Mouse (Mus musculus) midbrain, postnatal 0 days (tissue): ENCODE data around the gene Spcs3. TPM values are rescaled to one million over a fixed set of nuclear protein-coding genes. Genes with fewer than 3 reads are reported as not detected.
A peak's percentile ranks its signal among the peaks of the same experiment; 100 is the strongest.

Experiments used
- ATAC-seq: fragments of 200-750 bp; cut with Nextera tagmentation; 2 replicates; pipeline ENCODE4 v1.8.0; 2017; ENCODE audit warnings: moderate number of reproducible peaks, mild to moderate bottlenecking, moderate TSS enrichment, moderate library complexity; ENCODE audit not compliant: low FRiP score
- DNase-seq: peaks from one replicate; pipeline ENCODE4 v3.0.0-alpha.2; 2015; ENCODE audit warnings: low spot score
- H3K27ac ChIP-seq: fragments of 300-500 bp; sonication (generic); 2 replicates; pipeline ENCODE4 v1.5.1; 2014; ENCODE audit warnings: low read depth, mild to moderate bottlenecking, low read length, mixed read lengths
- H3K27me3 ChIP-seq: fragments of 300-500 bp; sonication (generic); 2 replicates; pipeline ENCODE4 v1.6.1; 2014; ENCODE audit warnings: low read length, control low read depth, mixed read lengths; ENCODE audit not compliant: insufficient read depth
- H3K36me3 ChIP-seq: fragments of 300-500 bp; sonication (generic); 2 replicates; pipeline ENCODE4 v1.6.1; 2014; ENCODE audit warnings: low read length, control low read depth, mixed read lengths; ENCODE audit not compliant: insufficient read depth
- H3K4me1 ChIP-seq: fragments of 300-500 bp; sonication (generic); 2 replicates; pipeline ENCODE4 v1.6.1; 2014; ENCODE audit warnings: mild to moderate bottlenecking, control low read depth, antibody characterized with exemption, low read length, mixed read lengths; ENCODE audit not compliant: insufficient read depth
- H3K4me2 ChIP-seq: fragments of 300-500 bp; sonication (generic); 2 replicates; pipeline ENCODE4 v1.6.1; 2014; ENCODE audit warnings: low read depth, mild to moderate bottlenecking, low read length, mixed read lengths; ENCODE audit not compliant: poor library complexity, severe bottlenecking
- H3K4me3 ChIP-seq: fragments of 300-500 bp; sonication (generic); 2 replicates; pipeline ENCODE4 v1.5.1; 2014; ENCODE audit warnings: low read depth, mild to moderate bottlenecking, low read length, moderate library complexity
- H3K9ac ChIP-seq: fragments of 300-500 bp; sonication (generic); replicated peaks from 2 replicates; pipeline ENCODE4 v1.6.1; 2014; ENCODE audit warnings: mild to moderate bottlenecking, low read length, moderate library complexity, mixed read lengths; ENCODE audit not compliant: poor library complexity, severe bottlenecking
- H3K9me3 ChIP-seq: fragments of 300-500 bp; sonication (generic); 2 replicates; pipeline ENCODE4 v1.6.1; 2016; ENCODE audit warnings: low read length, control low read depth
- CTCF ChIP-seq: IDR thresholded peaks from 2 replicates; pipeline ENCODE4 v1.5.1; 2016; ENCODE audit warnings: antibody characterized with exemption, mild to moderate bottlenecking
- WGBS: fragments of 180-500 bp; shearing (Covaris S2); extraction: QIAGEN DNeasy Blood & Tissue Kit; methylation state at CpG from one replicate; pipeline ENCODE4 v1.1.7; 2014; 5-methylcytosine and 5-hydroxymethylcytosine counted together
- polyA plus RNA-seq: library from polyadenylated mRNA; unstranded; fragments of >200 nt; fragmentation: Nextera tagmentation; extraction: Ambion mirVana; gene quantifications from 2 replicates; pipeline ENCODE4 v1.2.1, GENCODE M21; 2015
- total RNA-seq: library from RNA; depleted of rRNA; stranded (reverse); fragments of >200 nt; gene quantifications from 2 replicates; pipeline ENCODE4 v1.2.3, GENCODE M21; 2014

Gene Spcs3
- total and polyA plus RNA-seq, 2 experiments from 2014 or later: 31.8 to 33.9 TPM

DNA sequence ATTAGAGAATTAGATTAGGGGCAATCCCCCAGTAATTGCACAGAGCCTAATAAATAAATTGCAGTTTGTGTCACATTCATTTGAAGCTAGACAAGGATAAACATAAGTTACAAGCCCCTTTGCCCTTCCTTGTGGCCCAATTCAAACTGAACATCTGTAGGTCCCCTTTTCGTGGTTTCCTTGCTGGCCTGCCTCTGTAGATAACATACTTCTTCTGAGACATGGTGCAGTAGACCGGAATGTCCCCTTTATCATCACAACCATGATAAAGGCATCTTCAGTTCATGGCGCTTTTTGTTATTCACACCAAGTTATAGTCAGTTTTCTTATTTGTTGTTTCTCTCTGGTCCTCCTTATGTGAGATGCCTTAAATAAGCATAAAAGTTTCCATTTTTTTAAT, 18.0 kb downstream of the Spcs3 start:
- Histone ChIP-seq H3K9ac (no peak overlapping the region), H3K4me2 (no peak overlapping the region), H3K4me1 (no peaks in the 10 kb centered on the region), H3K27ac (no peak overlapping the region), H3K4me3 (no peak overlapping the region), H3K36me3 (peaks cover 4% of the 10 kb centered on the region; the same call in 1 of the 2 replicates), H3K9me3 (no peaks in the 10 kb centered on the region), H3K27me3 (no peaks in the 10 kb centered on the region)
- no peak for TF ChIP-seq CTCF
- DNase-seq (no peak), ATAC-seq (no peak)
- WGBS: 87% methylated on average over 3 of the region's 3 CpGs

DNA sequence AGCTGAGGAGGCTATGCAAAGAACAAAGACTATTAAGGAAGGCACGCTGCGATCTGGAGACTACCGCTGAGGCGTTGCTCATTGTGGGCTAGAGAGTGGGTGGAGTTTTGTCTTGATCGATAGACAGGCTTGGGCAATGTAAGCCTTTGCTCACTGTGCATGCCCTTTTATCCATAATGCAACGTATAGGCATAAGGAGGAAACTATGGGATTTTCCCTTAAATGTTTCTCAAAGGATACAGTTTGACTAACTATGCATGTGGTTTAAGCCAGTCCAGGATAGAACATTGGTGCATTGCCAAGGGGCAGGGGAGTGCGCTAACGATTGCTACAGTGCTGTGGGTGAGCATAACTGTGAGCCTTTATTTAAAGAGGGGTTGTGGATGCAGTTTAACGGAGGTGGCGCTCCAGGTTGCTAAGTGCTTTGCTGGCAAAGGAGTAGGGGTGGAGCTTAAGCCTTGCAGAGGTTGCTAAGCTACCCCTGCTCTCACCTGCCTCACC, 20.5 kb downstream of the Spcs3 start:
- Histone ChIP-seq H3K4me1 (no peaks in the 10 kb centered on the region), H3K27me3 (no peaks in the 10 kb centered on the region), H3K9me3 (no peaks in the 10 kb centered on the region), H3K36me3 (no peaks in the 10 kb centered on the region), H3K4me3 (peak overlapping the region; percentile 39), H3K4me2 (peak overlapping the region; percentile 61), H3K9ac (peak overlapping the region; percentile 65), H3K27ac (peak overlapping the region; percentile 83)
- WGBS: 1% methylated on average over 10 of the region's 10 CpGs
- DNase-seq: peak; percentile 84
- peak; percentile 92 for ATAC-seq
- peak; percentile 75 for TF ChIP-seq CTCF

DNA sequence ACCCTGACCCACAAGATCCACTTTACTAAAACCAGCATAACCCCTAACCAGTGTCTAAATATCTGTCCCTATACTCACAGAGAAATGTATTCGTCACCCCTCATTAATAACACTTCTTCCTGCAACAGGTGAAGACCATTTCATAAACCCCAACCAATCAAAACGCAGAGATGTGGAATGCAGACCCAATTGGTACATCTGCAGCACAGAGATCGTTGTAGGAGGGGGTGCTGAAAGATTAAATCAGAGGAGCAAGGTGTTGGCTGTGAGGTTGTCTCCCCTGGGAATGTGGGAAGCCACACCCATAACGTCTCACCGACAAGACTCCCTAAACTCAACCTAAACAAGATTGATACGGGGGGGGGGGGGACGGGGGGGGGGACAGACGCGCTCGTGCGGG, 21.0 kb downstream of the Spcs3 start:
- Histone ChIP-seq H3K9me3 (no peaks in the 10 kb centered on the region), H3K4me1 (no peaks in the 10 kb centered on the region), H3K4me2 (peak overlapping the region; percentile 61), H3K36me3 (no peaks in the 10 kb centered on the region), H3K9ac (peak overlapping the region; percentile 65; the same call in 1 of the 2 replicates), H3K4me3 (peak overlapping the region; percentile 39), H3K27ac (peak overlapping the region; percentile 13; the same call in 1 of the 2 replicates), H3K27me3 (no peaks in the 10 kb centered on the region)
- ATAC-seq (peak; percentile 79), DNase-seq (peak; percentile 85)
- no peak for TF ChIP-seq CTCF
- WGBS: 4% methylated on average over 10 of the region's 11 CpGs

DNA sequence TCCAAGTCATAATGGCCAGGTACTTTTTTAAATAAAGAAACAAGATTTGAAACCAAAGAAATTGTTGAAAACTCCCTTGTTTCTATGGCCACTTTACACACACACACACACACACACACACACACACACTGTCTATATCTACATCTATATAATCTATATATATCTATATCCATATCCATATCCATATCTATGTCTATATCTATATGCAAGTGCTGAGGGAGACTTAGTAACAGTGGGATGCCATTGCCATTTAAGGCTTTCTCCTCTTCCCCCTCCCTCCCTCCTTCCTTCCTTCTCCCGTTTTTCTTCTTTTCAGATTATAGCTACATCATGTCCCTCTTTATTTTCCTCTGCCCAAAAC, 21.7 kb downstream of the Spcs3 start:
- Histone ChIP-seq H3K4me3 (no peak overlapping the region), H3K9me3 (no peaks in the 10 kb centered on the region), H3K4me2 (peak overlapping the region; percentile 61), H3K4me1 (no peaks in the 10 kb centered on the region), H3K27ac (peak overlapping the region; percentile 13), H3K27me3 (no peaks in the 10 kb centered on the region), H3K36me3 (no peaks in the 10 kb centered on the region), H3K9ac (no peak overlapping the region)
- DNase-seq (no peak), ATAC-seq (no peak)
- 14% methylated on average over 1 of the region's 1 CpGs for WGBS
- no peak for TF ChIP-seq CTCF

DNA sequence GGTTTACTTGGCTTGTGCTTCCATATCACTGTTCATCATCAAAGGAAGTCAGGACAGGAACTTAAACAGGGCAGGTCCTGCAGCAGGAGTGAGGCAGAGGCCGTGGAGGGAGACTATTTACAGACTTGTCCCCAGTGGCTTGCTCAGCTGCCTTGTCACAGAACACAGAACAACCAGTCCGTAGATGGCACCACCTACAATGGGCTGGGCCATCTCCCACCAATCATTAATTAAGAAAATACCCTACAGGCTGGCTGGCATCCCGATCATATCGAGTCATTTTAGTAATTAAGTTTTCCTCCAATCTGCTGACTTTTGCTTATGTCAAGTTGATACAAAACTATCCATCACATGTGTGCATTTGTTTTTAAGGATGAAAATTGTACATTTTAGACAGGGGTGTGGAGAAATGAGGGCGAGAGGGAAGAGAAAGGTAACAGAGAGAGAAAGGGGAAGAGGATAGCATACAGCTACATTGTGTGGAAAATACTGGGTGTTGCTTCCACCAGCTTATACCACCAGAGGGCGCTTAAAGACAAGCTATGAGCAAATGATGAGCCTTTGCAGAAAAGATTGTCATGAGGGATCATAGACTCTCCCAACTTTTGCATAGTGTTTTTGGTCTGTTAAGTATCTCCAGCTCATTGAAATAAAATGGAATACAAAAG, 22.2 kb downstream of the Spcs3 start:
- H3K4me2 ChIP-seq: no peak overlapping the region
- peak; percentile 96 for TF ChIP-seq CTCF
- no peaks in the 10 kb centered on the region for H3K4me1 ChIP-seq
- H3K27ac ChIP-seq: no peak overlapping the region
- peak; percentile 94 for DNase-seq
- WGBS: 23% methylated on average over 6 of the region's 6 CpGs
- no peaks in the 10 kb centered on the region for H3K36me3 ChIP-seq
- no peaks in the 10 kb centered on the region for H3K27me3 ChIP-seq
- no peaks in the 10 kb centered on the region for H3K9me3 ChIP-seq
- ATAC-seq: peak; percentile 56
- H3K9ac ChIP-seq: no peak overlapping the region
- no peak overlapping the region for H3K4me3 ChIP-seq

DNA sequence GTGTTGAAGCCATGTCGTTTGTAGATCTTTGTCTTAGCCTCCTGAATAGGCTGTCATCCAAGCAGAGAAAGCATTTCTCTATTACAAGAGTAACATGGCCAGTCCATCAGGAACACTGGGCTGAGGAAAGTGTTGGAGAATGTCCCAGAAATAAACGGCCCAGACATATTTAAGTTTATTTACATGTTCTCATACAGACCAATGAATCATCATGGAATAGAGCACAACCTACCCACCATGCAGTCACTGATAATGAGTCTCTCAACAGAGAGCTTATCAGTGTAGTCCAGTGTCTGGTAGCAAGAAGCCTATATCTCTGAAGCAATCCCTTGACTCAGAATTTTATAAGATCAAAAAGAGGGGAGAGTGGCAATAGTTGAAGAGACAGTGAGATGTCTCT, 24.7 kb downstream of the Spcs3 start:
- Histone ChIP-seq H3K4me1 (no peaks in the 10 kb centered on the region), H3K9me3 (no peaks in the 10 kb centered on the region), H3K9ac (no peak overlapping the region), H3K4me3 (no peak overlapping the region), H3K36me3 (no peaks in the 10 kb centered on the region), H3K27ac (no peak overlapping the region), H3K4me2 (no peak overlapping the region), H3K27me3 (no peaks in the 10 kb centered on the region)
- no peak for TF ChIP-seq CTCF
- no peak for DNase-seq
- no peak for ATAC-seq
- WGBS: 76% methylated on average over 2 of the region's 2 CpGs
